Mouse (Mus musculus) liver, adult 2 months (tissue): Measurements from ENCODE around the gene H2al1o. TPM values are rescaled to one million over a fixed set of nuclear protein-coding genes. Genes with fewer than 3 reads are reported as not detected.
"Not testable (repeated sequence)": the region's sequence is repeated elsewhere in the genome, so short reads cannot be mapped to it uniquely, and the experiment has no call there.

ENCODE experiments used
- DNase-seq: peaks from one replicate; pipeline ENCODE4 v3.0.0-alpha.2; 2011; ENCODE audit warnings: low read depth, low spot score; ENCODE audit errors: extremely low read depth
- H3K27ac ChIP-seq: fragments of 200-500 bp; replicated peaks from 2 replicates; pipeline ENCODE4 v1.5.1; 2012; ENCODE audit warnings: low read depth, mild to moderate bottlenecking, control low read depth, inconsistent platforms, low read length; ENCODE audit not compliant: insufficient read depth
- H3K27me3 ChIP-seq: fragments of 200-500 bp; 2 replicates; pipeline ENCODE4 v1.6.1; 2012; ENCODE audit warnings: mild to moderate bottlenecking, moderate library complexity, low read length, inconsistent platforms; ENCODE audit not compliant: control insufficient read depth, insufficient read depth
- H3K36me3 ChIP-seq: fragments of 200-500 bp; 2 replicates; pipeline ENCODE4 v1.6.1; 2012; ENCODE audit warnings: low read length, inconsistent platforms; ENCODE audit not compliant: control insufficient read depth, insufficient read depth
- H3K4me1 ChIP-seq: fragments of 200-500 bp; 2 replicates; pipeline ENCODE4 v1.6.1; 2011; ENCODE audit warnings: low read length; ENCODE audit not compliant: control insufficient read depth, insufficient read depth
- H3K4me3 ChIP-seq: fragments of 200-500 bp; 2 replicates; pipeline ENCODE4 v1.5.1; 2011; ENCODE audit warnings: low read depth, mild to moderate bottlenecking, control low read depth, low read length, moderate library complexity; ENCODE audit not compliant: insufficient read depth
- H3K79me2 ChIP-seq: fragments of 200-500 bp; 2 replicates; pipeline ENCODE4 v1.6.1; 2012; ENCODE audit warnings: inconsistent platforms, mild to moderate bottlenecking, low read length, moderate library complexity; ENCODE audit not compliant: control insufficient read depth, insufficient read depth
- H3K9ac ChIP-seq: fragments of 200-500 bp; 2 replicates; pipeline ENCODE4 v1.6.1; 2012; ENCODE audit warnings: low read depth, mild to moderate bottlenecking, control low read depth, inconsistent platforms, low read length
- CTCF ChIP-seq: fragments of 200-500 bp; IDR thresholded peaks from 2 replicates; pipeline ENCODE4 v1.5.1; 2011; ENCODE audit warnings: low read depth, low read length, control low read depth
- POLR2A ChIP-seq: fragments of 200-500 bp; IDR thresholded peaks from 2 replicates; pipeline ENCODE4 v1.6.1; 2011; ENCODE audit warnings: low read length, control low read depth; ENCODE audit not compliant: insufficient read depth; ENCODE audit errors: extremely low read depth
- WGBS: fragments of 180-500 bp; shearing (Covaris S2); methylation state at CpG from one replicate; pipeline ENCODE4 v1.1.7; 2018; 5-methylcytosine and 5-hydroxymethylcytosine counted together
- polyA plus RNA-seq: library from polyadenylated mRNA; depleted of rRNA; stranded (reverse); fragments of >200 nt; gene quantifications from 2 replicates; pipeline ENCODE4 v1.2.3, GENCODE M21; 2012; rRNA removed
- total RNA-seq: library from RNA; depleted of rRNA; stranded (reverse); fragments of >200 nt; gene quantifications from 2 replicates; pipeline ENCODE4 v1.2.3, GENCODE M21; 2014; rRNA removed

The H2al1o gene
- total RNA-seq (not detected in 2 replicates), polyA plus RNA-seq (not detected in 2 replicates)

- not testable (repeated sequence) for H3K79me2 ChIP-seq, H3K9ac ChIP-seq, H3K27ac ChIP-seq, H3K4me1 ChIP-seq, H3K36me3 ChIP-seq, DNase-seq, H3K27me3 ChIP-seq, H3K4me3 ChIP-seq
- WGBS = 85% methylated on average over 3 of the region's 3 CpGs
Measured at GRCm38 (mm10) chrX:9572309-9572708, at the start of gene H2al1o. H2al1o (minus strand) TSS chrX:9572409.

DNA sequence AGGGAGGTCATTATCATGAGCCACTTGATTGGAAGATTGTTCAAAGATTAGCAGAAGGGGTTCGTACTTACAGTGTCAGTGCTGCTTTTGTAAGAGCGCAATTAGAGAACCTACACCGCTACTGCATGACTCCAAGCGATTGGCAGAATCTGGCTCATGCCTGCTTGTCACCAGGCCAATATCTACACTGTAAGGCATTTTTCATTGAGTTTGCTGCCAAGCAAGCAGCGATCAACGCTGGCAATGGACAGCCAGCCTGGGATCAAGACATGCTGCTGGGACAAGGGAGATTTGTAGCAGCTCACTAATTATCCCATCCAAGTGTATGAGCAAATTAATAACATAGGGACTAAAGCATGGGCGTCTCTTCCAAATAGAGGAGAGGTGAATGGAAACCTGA is 25.8 kb upstream of the H2al1o start:
- not testable (repeated sequence) for DNase-seq, H3K79me2 ChIP-seq, H3K27ac ChIP-seq, H3K9ac ChIP-seq, H3K27me3 ChIP-seq, H3K4me1 ChIP-seq, H3K4me3 ChIP-seq, H3K36me3 ChIP-seq
- WGBS = 90% methylated on average over 7 of the region's 7 CpGs

DNA sequence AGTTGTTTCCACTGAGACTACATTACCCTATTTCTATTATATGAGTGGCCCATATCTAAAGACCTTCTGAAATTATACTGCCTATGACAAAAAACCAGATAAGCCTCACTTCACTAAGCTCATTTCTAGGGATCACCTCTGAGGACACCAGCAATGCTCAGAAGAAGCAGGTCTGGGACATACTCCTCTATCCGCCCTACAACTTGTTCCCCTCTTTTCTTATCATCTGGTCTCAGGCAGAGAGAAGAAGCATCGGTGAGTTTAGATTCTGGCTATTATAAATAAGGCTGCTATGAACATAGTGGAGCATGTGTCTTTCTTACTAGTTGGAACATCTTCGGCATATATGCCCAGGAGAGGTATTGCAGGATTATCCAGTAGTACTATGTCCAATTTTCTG is 35.3 kb downstream of the H2al1o start:
- Histone ChIP-seq H3K27ac (no peak overlapping the region), H3K27me3 (no peaks in the 10 kb centered on the region), H3K9ac (no peak overlapping the region), H3K79me2 (no peaks in the 10 kb centered on the region), H3K4me3 (no peak overlapping the region), H3K4me1 (no peaks in the 10 kb centered on the region), H3K36me3 (no peaks in the 10 kb centered on the region)
- TF ChIP-seq POLR2A = no peak
- no peak for TF ChIP-seq CTCF
- DNase-seq = no peak
- WGBS = 93% methylated on average over 3 of the region's 3 CpGs

Other genes starting within 250 kb of the H2al1o start
- gene H2al1k, start 221.8 kb downstream of the H2al1o start, total RNA-seq = not detected in 2 replicates
- 0.81 and 0.83 TPM in 2 replicates for gene H2al1k, start 221.8 kb downstream of the H2al1o start, polyA plus RNA-seq
- 9.8 and 10.4 TPM in 2 replicates for gene Cybb, start 84.6 kb downstream of the H2al1o start, total RNA-seq
- gene Cybb, start 84.6 kb downstream of the H2al1o start, polyA plus RNA-seq = 1.1 and 1.3 TPM in 2 replicates
- 89.1 and 94.1 TPM in 2 replicates for gene Dynlt3, start 90.6 kb upstream of the H2al1o start, total RNA-seq
- gene Dynlt3, start 90.6 kb upstream of the H2al1o start, polyA plus RNA-seq = 10.3 and 29.0 TPM in 2 replicates